Mouse (Mus musculus): ENCODE measurements around the gene Tnfrsf1b.

Gene Tnfrsf1b

DNA sequence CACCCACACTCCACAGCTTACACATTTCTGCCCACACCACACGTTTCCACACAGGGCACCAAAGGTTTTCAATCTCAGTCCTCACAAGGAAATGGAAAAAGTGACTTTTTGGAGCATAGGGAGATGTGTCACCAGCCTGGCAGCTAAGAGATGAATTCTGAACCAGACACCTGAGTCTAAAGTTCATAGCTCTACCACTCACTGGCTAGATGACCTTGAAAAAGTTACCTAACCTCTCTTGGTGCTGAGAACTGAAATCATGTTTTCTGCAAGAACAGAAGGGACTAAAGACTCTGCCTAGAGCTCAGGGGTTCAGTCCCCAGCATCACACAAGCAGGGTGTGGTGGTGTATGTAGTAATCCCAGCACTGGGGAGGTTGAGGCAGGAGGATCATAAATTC is 26.7 kb downstream of the Tnfrsf1b start:
- no peak for DNase-seq (ENCODE audit: low spot score in 2 of 2)

DNA sequence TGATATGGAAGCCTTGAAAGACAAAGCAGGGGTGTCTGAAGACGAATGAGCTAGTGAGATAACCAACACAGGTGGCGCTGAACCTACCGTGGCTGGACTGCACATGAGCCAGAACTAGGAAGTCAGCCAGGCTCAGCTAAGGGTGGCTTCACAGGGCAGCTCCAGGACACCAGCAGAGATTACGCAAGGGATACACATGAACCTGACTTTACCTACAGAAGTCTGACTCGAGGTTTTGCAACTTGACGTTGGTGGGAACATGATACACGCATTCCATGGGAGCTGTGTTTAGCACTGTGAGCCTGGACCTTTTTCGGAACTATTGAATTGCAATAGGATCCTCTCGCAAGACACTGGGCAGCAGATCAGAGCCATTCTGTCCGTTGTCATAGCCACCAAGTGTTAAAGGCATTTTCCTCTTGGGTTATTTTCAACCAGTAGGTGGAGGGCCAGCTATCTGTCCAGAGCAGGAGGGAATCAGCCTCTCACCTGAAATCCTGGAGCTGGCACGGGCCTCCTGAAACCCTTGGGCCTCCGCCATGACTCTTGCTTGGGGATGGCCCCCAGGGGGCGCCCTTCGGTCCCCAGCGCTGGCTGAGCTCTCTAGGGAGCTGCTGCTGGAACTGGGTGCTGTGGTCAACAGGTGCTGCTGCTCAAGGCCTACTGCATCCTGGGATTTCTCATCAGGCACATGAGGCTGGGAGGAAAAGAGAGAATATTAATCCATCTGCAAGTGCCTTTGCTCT is 27.3 kb downstream of the Tnfrsf1b start:
- DNase-seq (ENCODE audit: low spot score in 2 of 2) = peak in 1 of 2 experiments; percentile 28

DNA sequence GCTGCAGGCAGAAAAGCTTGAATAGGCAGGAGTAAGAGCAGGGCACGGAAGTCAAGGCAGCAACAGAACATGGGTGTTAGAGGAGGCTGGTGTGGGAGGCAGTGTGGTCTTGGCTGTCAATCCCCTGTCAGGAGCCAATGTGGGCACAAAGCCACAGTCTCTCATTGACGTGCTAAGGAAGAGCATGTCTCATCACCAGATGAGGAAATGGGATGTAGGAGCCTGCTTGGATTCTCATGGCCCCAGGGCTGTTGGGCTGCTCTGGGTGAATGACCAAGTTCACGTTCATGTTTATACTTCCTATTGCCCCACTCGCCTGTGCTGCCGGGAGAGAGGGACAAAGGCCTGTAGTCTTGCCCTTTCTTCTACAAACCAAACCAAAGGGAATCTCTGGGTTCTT is 28.8 kb downstream of the Tnfrsf1b start:
- no peak for DNase-seq (ENCODE audit: low spot score in 2 of 2)

DNA sequence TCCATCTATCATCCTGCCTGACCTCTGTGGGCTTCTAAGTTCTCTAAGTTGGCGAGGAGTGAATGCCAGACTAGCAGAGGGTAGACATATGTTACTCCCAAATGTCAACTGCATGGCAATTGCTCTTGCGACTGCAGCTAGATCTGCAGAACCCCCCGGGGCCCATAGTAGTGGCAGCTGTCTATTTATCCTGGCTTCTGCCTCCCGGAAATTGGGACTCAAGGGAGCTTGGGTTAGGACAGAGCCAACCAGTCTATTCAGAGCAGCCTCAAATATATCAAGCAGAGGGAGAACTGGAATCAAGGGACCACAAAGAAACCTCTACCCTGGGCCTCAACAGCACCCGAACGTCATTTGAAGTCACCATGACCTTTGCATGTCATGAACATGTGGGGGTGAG is 29.6 kb downstream of the Tnfrsf1b start:
- DNase-seq (ENCODE audit: low spot score in 2 of 2) = no peak

DNA sequence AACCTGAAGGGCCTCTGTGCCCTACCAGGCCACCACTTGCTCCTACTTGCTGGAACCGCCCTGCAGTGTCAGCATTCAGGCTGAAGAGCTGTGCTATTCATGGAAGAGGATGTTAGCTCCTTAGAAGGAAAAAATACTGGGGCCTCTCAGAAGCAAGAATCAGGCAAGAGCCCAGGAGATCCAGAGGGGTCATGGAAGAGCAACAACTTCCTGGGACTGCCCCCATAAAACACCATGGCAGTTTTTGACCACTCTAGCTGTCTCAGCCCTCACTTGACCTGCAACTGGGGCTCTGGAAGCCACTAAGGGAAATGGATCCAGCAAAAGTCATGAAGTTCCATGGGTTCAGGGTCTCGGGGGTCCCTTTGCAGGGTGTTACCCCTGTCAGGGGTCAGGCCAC is 31.3 kb downstream of the Tnfrsf1b start:
- DNase-seq (ENCODE audit: low spot score in 2 of 2) = no peak

DNA sequence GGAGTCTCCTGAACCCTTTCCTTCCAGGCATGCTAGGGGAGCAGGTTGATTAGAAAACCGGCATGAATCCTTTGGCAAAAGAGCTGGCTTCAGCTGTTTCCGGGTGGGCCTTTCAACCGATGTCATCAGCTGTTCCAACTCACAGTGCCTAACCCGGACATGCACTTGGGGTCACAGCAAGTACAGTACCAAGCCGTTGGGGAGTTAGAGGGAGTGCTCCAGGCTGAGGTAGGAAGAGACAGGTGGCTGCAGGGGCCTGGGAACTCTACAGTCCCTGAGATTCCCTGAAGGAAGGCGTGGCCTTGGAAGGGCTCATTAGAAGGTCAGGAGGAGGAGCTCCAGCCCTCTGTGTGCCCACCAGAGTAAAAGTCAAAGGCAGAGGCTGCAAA is 31.9 kb downstream of the Tnfrsf1b start:
- no peak for DNase-seq (ENCODE audit: low spot score in 2 of 2)

DNA sequence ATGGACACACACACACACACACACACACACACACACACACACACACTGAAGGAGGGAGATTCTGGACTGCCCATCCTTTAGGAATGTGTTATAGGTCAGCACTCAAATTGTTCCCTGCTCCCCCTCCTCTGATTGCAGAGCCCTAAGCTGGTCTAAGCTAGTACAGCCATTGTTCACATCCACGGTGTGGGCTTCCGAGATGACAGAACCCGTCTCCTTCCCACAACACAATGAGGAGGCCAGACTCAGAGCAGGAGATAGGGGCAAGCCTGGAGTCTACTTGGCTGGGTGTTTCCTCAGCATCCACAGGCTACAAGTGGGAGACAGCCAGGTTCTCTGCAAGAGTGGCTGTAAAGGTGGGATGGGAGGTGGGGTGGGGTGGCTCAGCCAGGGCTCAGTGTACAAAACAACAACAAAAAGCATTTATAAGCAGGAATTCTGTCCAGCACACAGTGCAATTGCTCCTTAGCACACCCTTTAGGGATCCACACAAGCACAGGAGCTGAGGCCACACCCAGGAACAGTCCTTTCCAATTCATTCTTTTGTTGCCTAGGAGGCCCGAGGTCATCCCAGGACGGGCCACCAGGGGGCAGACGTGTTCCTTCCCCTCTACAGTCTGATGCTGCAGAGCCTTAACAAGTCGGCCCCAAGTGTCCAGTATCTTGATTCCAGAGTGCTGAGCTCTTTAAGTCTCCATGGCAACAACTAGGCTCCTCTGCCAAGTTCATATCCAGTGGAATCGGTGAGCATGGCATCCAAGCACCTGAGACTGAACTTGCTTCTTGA is 32.5 kb downstream of the Tnfrsf1b start:
- peak; percentile 83 to 94 for DNase-seq (ENCODE audit: low spot score in 2 of 2)

DNA sequence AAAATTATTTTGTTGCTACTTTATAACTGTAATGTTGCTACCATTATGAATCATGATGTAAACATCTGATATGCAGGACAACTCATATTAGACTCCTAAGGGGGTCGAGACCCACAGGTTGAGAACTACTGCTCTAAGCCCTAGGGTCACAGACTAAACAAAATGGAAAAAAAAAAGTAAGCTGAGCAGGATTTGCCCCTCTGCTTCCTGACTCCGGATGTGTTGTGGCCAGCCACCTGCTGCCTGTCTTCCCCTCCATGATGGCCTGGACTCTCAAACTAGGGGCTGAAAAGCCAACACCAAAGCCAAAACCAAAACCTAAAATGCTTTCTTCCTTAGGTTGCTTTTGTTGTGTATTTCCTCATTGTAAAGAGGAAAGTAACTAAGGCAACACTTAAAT is 35.6 kb downstream of the Tnfrsf1b start:
- DNase-seq (ENCODE audit: low spot score in 2 of 2) = no peak

DNA sequence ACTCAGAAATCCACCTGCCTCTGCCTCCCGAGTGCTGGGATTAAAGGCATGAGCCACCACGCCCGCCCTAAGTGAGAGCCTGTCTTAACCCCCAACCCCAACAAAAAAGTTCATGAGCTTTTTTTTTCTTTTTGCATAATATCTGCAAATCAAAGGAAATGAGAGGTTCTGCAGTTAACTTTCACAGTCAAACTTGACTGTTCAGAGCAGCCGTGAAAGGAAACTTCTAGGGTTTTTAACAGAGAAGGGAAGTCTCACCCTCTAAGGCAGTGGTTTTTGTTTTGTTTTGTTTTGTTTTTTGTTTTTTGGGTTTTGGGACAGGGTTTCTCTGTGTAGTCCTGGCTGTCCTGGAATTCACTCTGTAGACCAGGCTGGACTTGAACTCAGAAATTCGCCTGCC is 36.1 kb downstream of the Tnfrsf1b start:
- no peak for DNase-seq (ENCODE audit: low spot score in 2 of 2)

DNA sequence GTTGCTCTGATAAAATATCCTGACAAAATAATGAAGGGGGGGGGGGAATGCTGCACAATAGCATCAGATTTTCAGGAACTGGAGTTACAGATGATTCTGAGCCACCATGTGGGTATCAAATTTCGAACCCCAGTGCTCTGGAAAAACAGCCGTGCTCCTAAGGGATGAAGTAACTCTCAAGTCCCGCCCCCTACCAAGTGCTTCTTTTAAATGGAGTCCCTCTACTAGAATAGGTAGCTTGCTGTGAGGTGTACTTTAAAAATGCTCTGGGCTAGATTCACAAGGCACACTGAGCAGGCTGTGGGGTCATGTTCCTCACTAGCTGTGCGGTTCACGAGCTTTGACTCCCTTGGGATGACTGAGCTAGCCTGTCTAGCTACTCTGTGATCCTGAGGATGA is 37.0 kb downstream of the Tnfrsf1b start:
- DNase-seq (ENCODE audit: low spot score in 2 of 2) = no peak

DNA sequence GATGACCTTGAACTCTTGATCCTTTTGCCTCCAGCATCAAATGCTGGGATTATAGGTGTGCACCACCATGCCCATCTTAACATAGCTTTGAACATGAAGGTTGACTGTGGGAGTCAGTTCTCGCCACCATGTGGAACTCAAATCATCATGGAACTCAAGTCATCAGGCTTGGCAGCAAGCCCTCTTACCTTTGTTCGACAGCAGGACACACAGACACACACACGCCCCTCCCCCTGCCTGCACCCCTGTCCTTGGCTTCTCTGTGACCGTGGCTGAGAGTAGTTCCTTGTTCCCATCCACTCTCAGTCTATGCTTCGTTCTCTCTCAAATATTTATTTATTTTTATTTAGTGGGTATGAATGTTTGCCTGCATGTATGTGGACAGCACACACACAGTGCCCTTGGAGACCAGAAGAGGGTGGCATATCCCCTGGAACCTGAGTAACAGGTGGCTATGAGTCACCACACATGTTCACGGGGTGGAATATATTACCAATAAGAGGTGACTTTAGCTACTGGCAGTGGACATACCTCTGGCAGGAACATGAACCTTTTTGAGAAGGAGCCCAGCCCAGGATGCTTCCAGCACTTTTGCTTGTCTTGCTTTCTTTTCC is 37.5 kb downstream of the Tnfrsf1b start:
- no peak for DNase-seq (ENCODE audit: low spot score in 2 of 2)

DNA sequence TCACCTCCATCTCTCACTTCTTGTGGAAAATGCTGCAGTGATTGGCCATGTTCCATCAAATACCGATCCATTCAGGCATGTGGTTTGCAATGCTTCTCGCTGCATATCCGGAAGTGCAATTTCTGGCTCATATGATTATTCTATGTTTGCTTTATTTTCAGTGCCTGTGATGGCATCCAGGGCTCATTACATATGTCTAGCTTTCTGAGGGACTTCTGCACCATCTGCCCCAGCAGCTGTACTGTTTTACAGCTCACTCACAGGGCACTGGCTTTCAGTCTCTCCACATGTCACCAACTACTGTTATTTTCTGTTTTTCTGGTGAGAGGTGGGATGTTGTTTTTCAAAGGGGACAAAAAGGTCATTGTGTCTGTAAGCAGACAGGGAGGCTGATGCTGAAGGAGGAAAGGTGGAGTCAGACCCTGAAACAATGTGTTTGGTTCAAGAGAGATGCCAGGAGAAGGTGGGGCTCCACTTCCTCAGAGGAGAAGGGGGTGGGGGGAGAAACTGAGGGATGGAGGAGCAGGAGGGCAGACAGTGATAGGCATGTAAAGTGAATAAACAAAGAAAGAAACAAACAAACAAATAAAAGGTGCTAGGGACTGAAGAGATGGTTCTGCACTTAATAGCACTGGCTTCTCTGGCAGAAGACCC is 38.8 kb downstream of the Tnfrsf1b start:
- no peak for DNase-seq (ENCODE audit: low spot score in 2 of 2)

DNA sequence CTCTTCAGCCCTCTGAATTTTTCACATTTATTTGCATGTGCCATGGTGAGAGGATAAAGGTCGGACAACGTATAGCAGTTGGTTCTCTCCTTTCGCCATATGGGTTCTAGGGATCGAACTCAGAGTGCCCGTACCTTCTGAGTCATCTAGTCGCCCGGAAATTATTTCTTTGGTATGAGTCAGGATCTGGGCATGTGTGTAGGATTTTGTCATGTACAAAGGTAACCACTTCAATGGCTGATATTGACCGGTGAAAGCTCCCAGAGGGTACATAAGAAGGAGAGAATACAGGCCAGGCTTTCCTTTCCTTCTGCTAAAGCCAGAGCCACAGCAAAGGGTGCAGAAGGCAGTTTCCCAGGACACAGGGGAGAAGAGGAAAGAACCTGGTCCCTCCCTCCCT is 41.9 kb downstream of the Tnfrsf1b start:
- DNase-seq (ENCODE audit: low spot score in 2 of 2) = no peak

DNA sequence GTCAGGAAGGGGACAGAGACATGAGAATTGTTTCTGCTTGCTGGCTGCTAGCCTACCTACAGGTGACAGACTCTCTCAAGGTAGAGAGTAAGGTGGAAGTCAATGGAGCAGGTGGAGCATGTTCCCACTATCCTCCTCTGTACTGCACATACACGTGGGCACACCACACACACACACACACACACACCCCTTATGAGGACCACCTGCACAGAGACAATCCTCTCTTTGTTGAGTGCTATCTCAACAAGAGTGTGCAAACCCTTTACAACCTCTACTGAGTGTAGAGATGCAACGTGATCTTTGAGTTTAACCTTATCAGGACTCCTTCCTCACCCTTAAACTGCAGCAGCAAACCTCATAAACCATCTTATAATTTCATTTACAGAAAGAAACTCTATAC is 43.4 kb downstream of the Tnfrsf1b start:
- no peak for DNase-seq (ENCODE audit: low spot score in 2 of 2)

DNA sequence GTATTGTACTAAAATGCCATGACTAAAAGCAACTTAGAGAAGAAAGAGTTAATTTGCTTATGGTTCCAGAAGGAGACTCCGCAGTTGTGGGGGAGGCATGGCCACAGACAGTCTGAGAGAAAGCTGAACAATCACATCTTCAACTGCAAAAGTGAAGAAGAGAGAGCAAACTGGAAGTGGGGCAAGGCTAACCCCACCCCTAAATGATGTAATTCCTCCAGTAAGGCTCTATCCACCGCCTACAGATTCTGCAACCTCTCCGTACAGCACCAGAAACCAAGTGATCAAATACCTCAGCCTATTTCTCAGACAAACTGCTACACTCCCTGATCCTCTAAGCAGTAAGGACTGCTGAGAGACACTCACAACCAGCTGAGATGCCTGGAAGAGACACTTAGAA is 45.2 kb downstream of the Tnfrsf1b start:
- DNase-seq (ENCODE audit: low spot score in 2 of 2) = no peak

DNA sequence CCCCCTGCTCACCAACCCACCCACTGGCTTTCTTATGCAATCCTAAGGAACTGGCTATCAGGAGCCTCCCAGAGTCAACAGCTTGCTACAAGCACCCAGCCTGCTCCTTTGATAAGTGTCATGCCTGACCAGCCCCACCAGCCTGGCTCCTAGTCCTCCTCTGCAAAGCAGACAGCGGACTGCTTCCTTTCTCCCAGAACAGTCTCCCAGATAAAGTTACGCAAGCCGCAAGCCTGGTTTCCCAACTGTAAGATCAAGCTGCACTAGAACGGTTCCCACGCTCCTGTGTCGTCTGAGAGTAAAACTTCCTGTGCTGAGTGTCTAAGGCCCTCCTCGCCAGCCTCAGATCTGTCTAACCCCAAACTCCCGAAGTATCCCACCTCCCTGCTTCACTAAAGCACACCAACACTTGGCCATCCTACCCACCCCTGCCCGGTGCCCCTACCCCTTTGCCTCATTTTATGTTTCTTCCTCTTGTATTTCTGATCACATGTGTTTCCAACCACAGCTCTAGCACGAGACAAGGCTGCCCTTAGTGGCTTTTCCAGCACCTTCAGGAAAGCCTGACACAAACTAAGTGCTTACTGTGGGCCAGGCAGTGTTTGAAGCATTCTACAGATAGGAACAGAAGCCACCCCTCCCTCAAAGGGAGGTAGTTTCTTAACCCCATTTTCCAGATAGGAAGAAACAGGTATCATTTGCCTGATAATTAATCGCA is 46.5 kb downstream of the Tnfrsf1b start:
- DNase-seq (ENCODE audit: low spot score in 2 of 2) = no peak

DNA sequence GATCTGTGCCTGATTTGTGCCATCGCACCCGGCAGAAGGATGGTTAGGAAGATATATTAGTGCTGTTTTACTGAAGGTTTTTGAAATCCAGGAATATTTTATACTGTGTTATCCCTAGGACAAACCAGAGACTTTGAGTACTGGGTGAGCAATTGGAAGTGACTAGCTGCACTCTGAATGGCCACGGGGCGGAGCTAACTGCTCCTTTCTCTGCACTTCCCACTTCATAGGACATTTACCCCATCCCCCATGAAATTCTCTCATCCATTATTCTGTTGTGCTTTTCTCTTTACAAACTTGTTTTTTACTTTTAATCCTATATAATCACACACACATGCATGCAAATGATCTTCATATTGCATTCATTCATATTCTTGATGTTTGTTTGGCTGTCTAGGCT is 50.1 kb downstream of the Tnfrsf1b start:
- no peak for DNase-seq (ENCODE audit: low spot score in 2 of 2)

DNA sequence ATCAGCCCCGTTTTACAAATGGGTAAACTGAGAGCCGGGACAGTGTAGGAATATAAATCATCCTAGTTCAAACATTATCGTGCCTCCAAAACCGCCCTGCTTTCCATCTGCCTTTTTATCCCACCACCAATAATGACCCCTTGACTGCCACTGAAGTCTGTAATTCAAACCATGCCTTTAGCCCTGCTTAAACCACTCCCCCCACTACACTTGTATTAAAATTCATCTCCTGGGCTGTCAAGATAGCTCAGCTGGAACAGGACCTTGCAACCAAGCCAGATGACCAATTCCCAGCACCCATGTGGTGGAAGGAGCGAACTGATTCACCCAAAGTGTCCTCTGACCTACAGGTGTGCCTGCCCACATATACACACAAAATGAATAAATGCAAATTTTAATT is 51.5 kb downstream of the Tnfrsf1b start:
- no peak for DNase-seq (ENCODE audit: low spot score in 2 of 2)

DNA sequence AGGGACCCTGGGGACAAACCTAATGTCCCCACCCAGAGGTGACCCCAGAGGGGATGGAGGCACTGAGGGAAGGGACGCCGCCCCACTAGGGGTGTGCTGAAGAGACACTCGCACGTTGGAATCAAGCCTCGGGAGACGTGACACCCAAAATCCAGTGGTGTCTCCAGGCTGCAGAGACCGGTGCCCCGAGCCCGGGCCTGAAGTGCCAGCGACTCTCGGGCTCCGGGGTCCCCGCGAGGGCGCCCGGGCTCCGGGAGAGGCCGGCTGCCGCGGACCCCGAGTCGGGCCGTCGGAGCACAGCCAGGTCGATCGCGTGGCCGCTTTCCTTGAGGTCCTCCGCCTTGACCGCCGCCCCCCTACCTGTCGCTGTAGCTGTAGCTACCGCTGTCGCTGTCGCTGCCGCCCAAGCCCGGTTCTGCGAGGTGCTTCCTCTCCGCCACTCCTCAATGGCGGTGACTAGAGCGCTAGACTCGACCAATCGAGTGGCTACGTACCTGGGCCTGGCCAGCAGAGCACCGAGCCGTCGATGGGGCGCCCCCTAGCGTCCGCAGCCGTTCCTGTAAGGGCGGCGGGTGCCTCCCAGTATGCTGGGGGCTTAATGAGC is 52.0 kb downstream of the Tnfrsf1b start, which contains the start of gene Vps13d:
Vps13d (minus strand) TSS at position 447 of the 604 bp plus-strand sequence.
- DNase-seq (ENCODE audit: low spot score in 2 of 2) = peak; percentile 84 to 92

DNA sequence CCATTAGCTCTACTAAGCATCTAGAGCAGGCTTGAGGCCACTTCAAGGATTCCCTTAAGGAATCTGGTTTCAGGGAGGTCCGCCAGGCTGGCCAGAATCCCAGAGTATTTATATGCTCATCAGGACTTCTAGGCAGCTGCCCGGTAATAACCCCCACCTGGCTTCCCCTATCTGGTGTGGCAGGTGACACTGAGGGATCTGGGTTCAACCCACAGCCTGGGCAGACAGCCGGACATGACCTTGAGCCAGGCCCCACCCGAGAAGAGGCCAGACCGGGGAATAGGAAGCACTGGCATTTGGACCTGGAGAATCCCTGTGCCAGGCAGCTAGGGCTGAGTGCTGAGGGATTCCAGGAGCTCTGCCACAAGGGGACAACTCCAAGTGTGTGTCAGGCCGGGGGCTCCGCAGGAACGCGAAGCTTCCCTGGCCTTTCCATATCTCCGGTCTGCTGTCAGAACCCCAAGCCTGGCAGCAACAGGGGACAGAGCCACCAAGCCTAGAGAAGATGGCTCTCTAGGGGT is 52.6 kb downstream of the Tnfrsf1b start:
- peak in 1 of 2 experiments; percentile 64 for DNase-seq (ENCODE audit: low spot score in 2 of 2)

DNA sequence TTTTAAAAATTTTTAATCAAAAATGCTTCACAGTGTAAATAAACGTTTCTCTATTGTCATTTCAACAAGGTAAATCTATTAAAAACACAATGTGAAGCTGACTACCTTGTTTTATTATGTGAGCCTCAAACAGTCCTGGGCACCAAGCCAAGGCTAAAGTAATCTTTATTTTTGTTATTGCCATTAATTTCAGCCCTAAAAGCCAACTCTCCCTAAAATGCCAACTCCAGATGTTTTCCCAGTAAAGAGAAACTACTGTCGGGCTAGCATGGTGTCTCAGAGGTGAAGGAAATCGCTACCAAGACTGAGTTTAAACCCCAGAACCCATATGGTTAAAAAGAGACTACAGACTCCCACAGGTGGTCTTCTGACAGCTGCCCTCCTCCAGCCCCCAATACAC is 53.3 kb downstream of the Tnfrsf1b start:
- DNase-seq (ENCODE audit: low spot score in 2 of 2) = no peak

Measured in urinary bladder, postnatal 4 days (tissue).